Mouse (Mus musculus): ENCODE measurements around the gene Cyp2b23. TPM values are rescaled to one million over a fixed set of nuclear protein-coding genes. Genes with fewer than 3 reads are reported as not detected.
"Not testable (repeated sequence)": the region's sequence is repeated elsewhere in the genome, so short reads cannot be mapped to it uniquely, and the experiment has no call there.

Gene Cyp2b23
- polyA plus RNA-seq, 1 experiment: 4.1 TPM

- no peak overlapping the region for H3K27ac ChIP-seq (ENCODE audit: insufficient read depth, low read length)
- TF ChIP-seq POLR2A (IDR thresholded peaks at IDR 0.05; ENCODE audit: insufficient read depth, low read length) (no peak), CTCF (IDR thresholded peaks at IDR 0.05; ENCODE audit: low read depth, low read length) (no peak), EP300 (IDR thresholded peaks at IDR 0.05; ENCODE audit: insufficient read depth, low read depth, low read length) (no peak)
- H3K27me3 ChIP-seq (ENCODE audit: control insufficient read depth, insufficient read depth, low read length, poor library complexity, severe bottlenecking): no peaks in the 10 kb centered on the region
- H3K9ac ChIP-seq (ENCODE audit: low read depth, poor library complexity, severe bottlenecking): no peak overlapping the region
- peaks cover 3% of the 10 kb centered on the region for H3K4me1 ChIP-seq (ENCODE audit: control insufficient read depth, insufficient read depth, low read length)
- H3K36me3 ChIP-seq (ENCODE audit: control insufficient read depth, insufficient read depth, low read length, poor library complexity, severe bottlenecking): no peaks in the 10 kb centered on the region
- H3K9me3 ChIP-seq (replicated peaks; ENCODE audit: control insufficient read depth, insufficient read depth, low read length, poor library complexity, severe bottlenecking): peaks cover 3% of the 10 kb centered on the region
- H3K4me3 ChIP-seq (ENCODE audit: low read depth, low read length): no peak overlapping the region
These were observed 20.2 kb downstream of the Cyp2b23 start for GRCm38 (mm10) chr7:26666011-26666410.

- not testable (repeated sequence) for H3K9me3 ChIP-seq (replicated peaks; ENCODE audit: control insufficient read depth, insufficient read depth, low read length, poor library complexity, severe bottlenecking); H3K4me3 ChIP-seq (ENCODE audit: low read depth, low read length); H3K27me3 ChIP-seq (ENCODE audit: control insufficient read depth, insufficient read depth, low read length, poor library complexity, severe bottlenecking); H3K36me3 ChIP-seq (ENCODE audit: control insufficient read depth, insufficient read depth, low read length, poor library complexity, severe bottlenecking); H3K4me1 ChIP-seq (ENCODE audit: control insufficient read depth, insufficient read depth, low read length); H3K27ac ChIP-seq (ENCODE audit: insufficient read depth, low read length); H3K9ac ChIP-seq (ENCODE audit: low read depth, poor library complexity, severe bottlenecking)
These were observed 67.9 kb downstream of the Cyp2b23 start, which contains the start of gene Vmn1r185 for GRCm38 (mm10) chr7:26618364-26618763. TSS of gene Vmn1r185 (minus strand) at chr7:26618464.

Other genes with a start within 250 kb of the Cyp2b23 start
- not detected in 2 replicates for gene Nlrp9a, start 151.4 kb downstream of the Cyp2b23 start, polyA plus RNA-seq (2011; ENCODE audit: insufficient read depth, insufficient read length, low read depth, missing spikeins)
- not detected in 2 replicates for gene Vmn1r185, start 68.0 kb downstream of the Cyp2b23 start, polyA plus RNA-seq (2011; ENCODE audit: insufficient read depth, insufficient read length, low read depth, missing spikeins)
- gene Cyp2b19, start 70.7 kb upstream of the Cyp2b23 start, polyA plus RNA-seq (2011; ENCODE audit: insufficient read depth, insufficient read length, low read depth, missing spikeins): not detected in 2 replicates
- not detected in 2 replicates for gene Cyp2g1, start 122.5 kb upstream of the Cyp2b23 start, polyA plus RNA-seq (2011; ENCODE audit: insufficient read depth, insufficient read length, low read depth, missing spikeins)
- not detected in 2 replicates for gene Cyp2a5, start 148.9 kb upstream of the Cyp2b23 start, polyA plus RNA-seq (2011; ENCODE audit: insufficient read depth, insufficient read length, low read depth, missing spikeins)

Measured in ES-Bruce4 (cell line).